Mouse (Mus musculus): ENCODE results near the gene Gm14326. TPM values are rescaled to one million over a fixed set of nuclear protein-coding genes. Genes with fewer than 3 reads are reported as not detected.
"Not testable (repeated sequence)": the region's sequence is repeated elsewhere in the genome, so short reads cannot be mapped to it uniquely, and the experiment has no call there.

Gm14326 gene
- total RNA-seq (2021) = 10 to 100 TPM; 60.8 to 60.9 TPM
- long read RNA-seq, experiment 1, transcript Gm14326-201 (4 exons, 767 nt) = major isoform, 13 of 26 reads
- long read RNA-seq, experiment 1, partial matches to known transcripts = 5 of 26 reads
- long read RNA-seq, experiment 1, other reads (novel, unspliced or antisense) = 5 of 26 reads
- long read RNA-seq, experiment 2, transcript Gm14326-201 (4 exons, 767 nt) = major isoform, 11 of 28 reads
- long read RNA-seq, experiment 2, transcript Gm14326-202 (5 exons, 1,807 nt) = minor isoform, 10 of 28 reads
- long read RNA-seq, experiment 2, partial matches to known transcripts = 3 of 28 reads
- long read RNA-seq, experiment 2, other reads (novel, unspliced or antisense) = 4 of 28 reads

DNA sequence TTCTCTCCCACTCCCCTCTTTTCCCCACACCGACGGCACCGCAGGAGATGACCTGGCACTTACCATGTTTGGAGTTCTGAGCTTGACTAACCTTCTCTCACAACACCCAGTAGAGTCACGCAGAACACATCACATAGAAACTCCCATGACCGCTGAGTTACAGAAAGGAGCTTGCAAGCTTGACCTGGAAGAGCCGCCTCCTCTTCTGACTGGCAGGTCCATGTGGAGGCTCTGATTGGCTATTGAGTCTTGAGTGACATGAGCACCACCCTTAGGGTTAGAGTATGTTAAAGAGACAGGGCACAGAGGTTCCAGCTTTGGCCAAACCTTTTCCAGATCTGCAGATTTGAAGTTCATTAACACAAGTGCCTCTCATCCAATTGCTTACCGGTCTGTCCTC, at the start of gene Gm14326:
Gene Gm14326, minus strand, starts transcription at position 153 of the 400 bp plus-strand sequence.
- H3K27ac ChIP-seq = peak within 1 kb of the TSS; percentile 32; the same call in 1 of the 2 replicates
- intact Hi-C loops (cut with DNase I) = not testable (repeated sequence)

GRCm38 (mm10) chr2:177974814-177975213, 17.7 kb upstream of the Gm14326 start:
- H3K27ac ChIP-seq; H3K4me3 ChIP-seq; intact Hi-C loops (cut with DNase I); DNase-seq (ENCODE audit: extremely low spot score in 1 of 2, low spot score in 2 of 2): not testable (repeated sequence)

More for the DNA sequence above, at the start of gene Gm14326:
- peak within 1 kb of the TSS; percentile 44 for H3K4me3 ChIP-seq
- peak; percentile 76 to 84 for DNase-seq (ENCODE audit: extremely low spot score in 1 of 2, low spot score in 2 of 2)

DNA sequence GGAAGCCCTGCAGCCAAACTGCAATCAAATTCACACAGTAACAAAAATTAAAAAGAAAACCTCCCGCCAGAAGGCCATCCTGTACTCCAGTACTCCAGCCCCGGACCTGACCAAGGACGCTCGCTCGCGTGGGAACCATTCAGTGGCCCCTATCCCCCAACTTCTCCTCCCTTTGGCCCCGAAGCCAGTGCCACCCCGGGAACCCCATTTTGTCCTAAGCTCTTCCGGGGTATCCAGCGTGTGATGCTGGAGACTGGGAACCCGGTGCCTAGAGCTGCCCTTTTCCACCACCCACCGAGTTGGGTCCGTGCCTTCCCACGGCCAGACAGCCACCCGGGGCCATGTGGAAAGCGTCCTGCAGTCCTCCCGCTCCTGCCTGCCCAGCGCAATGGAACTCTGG, 363 bp downstream of the Gm14326 start:
- Histone ChIP-seq H3K4me3 (peak overlapping the region; percentile 44), H3K27ac (peak overlapping the region; percentile 32; the same call in 1 of the 2 replicates)
- DNase-seq (ENCODE audit: extremely low spot score in 1 of 2, low spot score in 2 of 2) = peak; percentile 24 to 31
- intact Hi-C loops (cut with DNase I) = not testable (repeated sequence)

DNA sequence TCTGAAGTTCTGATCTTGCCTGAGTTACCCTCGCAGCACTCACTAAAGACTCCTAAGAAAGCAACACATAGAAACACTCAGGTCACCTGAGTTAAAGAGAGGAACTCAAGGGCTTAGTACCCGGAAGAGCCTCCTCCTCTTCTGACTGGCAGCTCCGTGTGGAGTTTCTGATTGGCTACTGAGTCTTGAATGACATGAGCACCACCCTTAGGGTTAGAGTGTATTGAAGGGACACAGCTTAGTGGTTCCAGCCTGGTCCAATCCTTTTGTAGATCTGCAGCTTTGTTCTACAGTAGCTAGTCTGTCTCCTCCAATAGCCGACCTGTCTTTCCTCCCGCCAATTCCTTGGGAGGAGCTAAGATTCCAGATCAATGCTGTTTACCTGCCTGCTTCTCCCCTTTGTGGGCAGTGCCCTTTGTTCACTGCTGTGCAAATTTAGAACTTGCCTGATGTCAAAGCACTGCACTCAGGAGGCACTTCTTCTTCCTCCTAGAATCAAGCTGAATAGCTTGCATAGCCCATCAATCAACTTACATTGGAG, 31.5 kb downstream of the Gm14326 start, which contains the start of gene Zfp972:
Gene Zfp972, minus strand, starts transcription at position 51 of the 541 bp plus-strand sequence.
- intact Hi-C loops (cut with DNase I); H3K27ac ChIP-seq; H3K4me3 ChIP-seq; DNase-seq (ENCODE audit: extremely low spot score in 1 of 2, low spot score in 2 of 2): not testable (repeated sequence)

- H3K27ac ChIP-seq; DNase-seq (ENCODE audit: extremely low spot score in 1 of 2, low spot score in 2 of 2); intact Hi-C loops (cut with DNase I); H3K4me3 ChIP-seq: not testable (repeated sequence)
Measured at GRCm38 (mm10) chr2:177903276-177903675, 53.8 kb downstream of the Gm14326 start.

GRCm38 (mm10) chr2:177898171-177898570, 58.9 kb downstream of the Gm14326 start:
- DNase-seq (ENCODE audit: extremely low spot score in 1 of 2, low spot score in 2 of 2); intact Hi-C loops (cut with DNase I); H3K4me3 ChIP-seq; H3K27ac ChIP-seq: not testable (repeated sequence)

- H3K4me3 ChIP-seq = peak within 1 kb of the TSS; percentile 22; the same call in 1 of the 2 replicates
- DNase-seq (ENCODE audit: extremely low spot score in 1 of 2, low spot score in 2 of 2); H3K27ac ChIP-seq; intact Hi-C loops (cut with DNase I): not testable (repeated sequence)
Measured at GRCm38 (mm10) chr2:177897046-177897578, 60.0 kb downstream of the Gm14326 start, which contains the start of gene Gm14327. Gene Gm14327, plus strand, starts transcription at chr2:177897096.

- DNase-seq (ENCODE audit: extremely low spot score in 1 of 2, low spot score in 2 of 2); intact Hi-C loops (cut with DNase I); H3K4me3 ChIP-seq: not testable (repeated sequence)
Measured at GRCm38 (mm10) chr2:177887743-177888142, 69.4 kb downstream of the Gm14326 start.

More at GRCm38 (mm10) chr2:177887743-177888142, 69.4 kb downstream of the Gm14326 start:
- H3K27ac ChIP-seq = not testable (repeated sequence)

Other genes with a start within 250 kb of the Gm14326 start
- 10 to 100 TPM; 33.6 to 39.9 TPM for gene Gm14322, start 198.0 kb downstream of the Gm14326 start, total RNA-seq (2021)
- 100 to 1,000 TPM; 126 to 137 TPM for gene Gm14325, start 117.0 kb downstream of the Gm14326 start, total RNA-seq (2021)
- 1 to 10 TPM; 6.1 to 7.2 TPM for gene Gm14327, start 60.2 kb downstream of the Gm14326 start, total RNA-seq (2021)
- 1 to 10 TPM; 1.1 to 1.7 TPM for gene Zfp972, start 31.7 kb downstream of the Gm14326 start, total RNA-seq (2021)
- 10 to 100 TPM; 27.8 to 28.5 TPM for gene Zfp971, start 66.0 kb upstream of the Gm14326 start, total RNA-seq (2021)
- gene Zfp931, start 121.2 kb upstream of the Gm14326 start, total RNA-seq (2021) = 10 to 100 TPM; 21.3 to 21.4 TPM
- 100 to 1,000 TPM; 143 to 156 TPM for gene Phactr3, start 161.7 kb upstream of the Gm14326 start, total RNA-seq (2021)